Mouse (Mus musculus) intestine, embryonic 14.5 days (tissue): ENCODE measurements around the gene Stard3. TPM values are rescaled to one million over a fixed set of nuclear protein-coding genes. Genes with fewer than 3 reads are reported as not detected.
A peak's percentile ranks its signal among the peaks of the same experiment; 100 is the strongest.

Source experiments
- ATAC-seq: fragments of 200-750 bp; cut with Nextera tagmentation; replicated peaks from 2 replicates; pipeline ENCODE4 v1.8.0; 2017; ENCODE audit warnings: low read depth, moderate number of reproducible peaks, moderate TSS enrichment, moderate library complexity; ENCODE audit not compliant: low FRiP score, low TSS enrichment
- DNase-seq: peaks from one replicate; pipeline ENCODE4 v3.0.0-alpha.2; 2018; ENCODE audit warnings: low spot score
- H3K27ac ChIP-seq: fragments of 300-500 bp; sonication (generic); 2 replicates; pipeline ENCODE4 v1.5.1; 2014; ENCODE audit warnings: low read depth, mild to moderate bottlenecking, control low read depth
- H3K27me3 ChIP-seq: fragments of 300-500 bp; sonication (generic); replicated peaks from 2 replicates; pipeline ENCODE4 v1.6.1; 2014; ENCODE audit warnings: low read length, control low read depth; ENCODE audit not compliant: control insufficient read depth, insufficient read depth
- H3K36me3 ChIP-seq: fragments of 300-500 bp; sonication (generic); 2 replicates; pipeline ENCODE4 v1.6.1; 2014; ENCODE audit warnings: low read length, control low read depth; ENCODE audit not compliant: control insufficient read depth, insufficient read depth
- H3K4me1 ChIP-seq: fragments of 300-500 bp; sonication (generic); replicated peaks from 2 replicates; pipeline ENCODE4 v1.6.1; 2014; ENCODE audit warnings: low read length, control low read depth, mixed read lengths; ENCODE audit not compliant: control insufficient read depth, insufficient read depth
- H3K4me2 ChIP-seq: fragments of 300-500 bp; sonication (generic); 2 replicates; pipeline ENCODE4 v1.6.1; 2014; ENCODE audit warnings: low read length
- H3K4me3 ChIP-seq: fragments of 300-500 bp; sonication (generic); 2 replicates; pipeline ENCODE4 v1.5.1; 2014; ENCODE audit warnings: low read depth, low read length, control low read depth, mixed read lengths
- H3K9ac ChIP-seq: fragments of 300-500 bp; sonication (generic); 2 replicates; pipeline ENCODE4 v1.6.1; 2014; ENCODE audit warnings: mild to moderate bottlenecking, low read length
- H3K9me3 ChIP-seq: fragments of 300-500 bp; sonication (generic); 2 replicates; pipeline ENCODE4 v1.6.1; 2016; ENCODE audit warnings: low read length, control low read depth; ENCODE audit not compliant: control insufficient read depth
- WGBS: fragments of 180-500 bp; shearing (Covaris S2); extraction: QIAGEN DNeasy Blood & Tissue Kit; methylation state at CpG from one replicate; pipeline ENCODE4 v1.1.7; 2014; 5-methylcytosine and 5-hydroxymethylcytosine counted together
- polyA plus RNA-seq: library from polyadenylated mRNA; unstranded; fragments of >200 nt; fragmentation: Nextera tagmentation; extraction: Ambion mirVana; gene quantifications from 2 replicates; pipeline ENCODE4 v1.2.1, GENCODE M21; 2014

Gene Stard3
- 40.5 and 44.8 TPM in 2 replicates for polyA plus RNA-seq

DNA sequence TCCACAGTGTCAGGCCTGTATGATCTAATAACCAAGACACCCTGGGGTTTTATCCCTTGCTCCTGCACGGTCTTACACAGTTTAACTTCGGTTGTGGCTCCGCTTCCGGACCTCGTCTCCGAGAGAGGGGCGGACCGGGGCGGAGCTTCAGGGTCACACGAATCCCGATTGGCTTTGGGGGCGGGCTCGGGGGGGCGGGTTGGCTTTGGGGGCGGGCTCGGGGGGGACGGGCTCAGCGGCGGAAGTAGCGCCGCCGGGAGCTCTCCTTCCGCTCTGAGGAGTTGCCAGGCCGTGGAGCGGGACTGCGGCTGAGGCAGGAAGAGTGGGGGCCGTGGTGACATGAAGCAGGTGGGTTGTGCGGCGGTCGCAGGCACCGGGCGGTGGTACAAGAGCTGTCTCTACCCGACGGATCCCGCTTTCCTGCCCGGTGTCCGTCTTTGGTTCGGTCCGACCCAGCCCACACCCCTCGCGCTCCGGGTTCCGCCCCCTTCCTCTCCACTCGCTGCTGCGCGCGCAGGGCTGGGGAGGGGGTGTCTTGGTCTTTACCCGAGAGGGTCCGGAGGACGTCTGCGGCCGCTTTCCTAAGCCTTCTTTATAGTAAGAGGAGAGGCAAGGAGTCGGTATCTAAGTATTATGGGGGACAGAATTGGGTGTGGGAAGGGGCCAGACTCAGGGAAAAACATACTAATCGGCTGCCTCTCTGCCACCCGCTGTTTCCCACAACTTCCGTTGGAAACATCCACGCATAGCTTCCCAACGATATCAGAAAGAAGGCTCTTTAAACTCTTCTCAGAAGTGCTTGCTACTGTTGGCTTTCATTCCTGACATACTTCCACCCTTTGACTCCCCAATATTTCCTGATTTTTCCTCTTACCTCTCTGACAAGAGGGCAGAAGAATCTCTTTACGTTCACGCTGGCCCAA lies at the start of gene Stard3:
TSS of gene Stard3 (plus strand) at position 208 of the 923 bp plus-strand sequence.
- Histone ChIP-seq H3K27ac (peak within 1 kb of the TSS; percentile 87), H3K27me3 (peaks cover 9% of the 10 kb centered on the region; the same call in 1 of the 2 replicates), H3K4me1 (peaks cover 28% of the 10 kb centered on the region), H3K36me3 (no peaks in the 10 kb centered on the region), H3K4me2 (peak within 1 kb of the TSS; percentile 91), H3K9ac (peak within 1 kb of the TSS; percentile 63), H3K9me3 (no peaks in the 10 kb centered on the region), H3K4me3 (peak within 1 kb of the TSS; percentile 74)
- ATAC-seq: peak; percentile 83
- under 1% methylated on average over 59 of the region's 60 CpGs for WGBS
- DNase-seq: peak; percentile 98

DNA sequence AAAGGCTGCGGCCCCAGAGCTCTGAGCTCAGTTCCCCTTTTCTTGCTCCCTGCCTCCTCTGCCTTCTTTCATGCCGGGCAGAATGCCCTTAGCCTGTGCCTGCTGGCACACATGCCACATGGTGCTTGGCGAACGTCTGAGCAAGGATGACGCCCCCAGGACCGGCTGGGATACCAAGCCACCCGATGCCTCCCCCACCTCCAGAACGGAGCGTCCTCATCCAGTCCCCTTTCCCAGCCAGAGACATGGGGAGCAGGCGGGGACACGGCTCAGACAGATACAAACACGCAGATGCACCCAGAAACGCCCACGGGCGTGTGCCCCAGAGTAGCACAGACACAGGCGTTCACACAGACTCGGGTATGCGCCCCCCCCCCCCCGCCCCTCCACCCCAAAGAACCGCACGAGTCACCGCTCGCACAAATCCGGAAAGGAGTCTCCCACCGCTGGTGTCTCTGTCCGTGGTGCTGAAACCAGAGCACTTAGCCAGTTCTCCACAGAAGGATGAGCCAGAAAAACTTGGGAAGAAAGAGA lies 44.3 kb upstream of the Stard3 start:
- peaks cover 68% of the 10 kb centered on the region for H3K27me3 ChIP-seq
- H3K27ac ChIP-seq: no peak overlapping the region
- no peak overlapping the region for H3K9ac ChIP-seq
- no peak overlapping the region for H3K4me3 ChIP-seq
- H3K4me1 ChIP-seq: no peaks in the 10 kb centered on the region
- ATAC-seq: no peak; the same call in 1 of the 2 replicates
- H3K36me3 ChIP-seq: no peaks in the 10 kb centered on the region
- WGBS: 2% methylated on average over 26 of the region's 26 CpGs
- no peaks in the 10 kb centered on the region for H3K9me3 ChIP-seq
- no peak overlapping the region for H3K4me2 ChIP-seq
- DNase-seq: peak; percentile 93

DNA sequence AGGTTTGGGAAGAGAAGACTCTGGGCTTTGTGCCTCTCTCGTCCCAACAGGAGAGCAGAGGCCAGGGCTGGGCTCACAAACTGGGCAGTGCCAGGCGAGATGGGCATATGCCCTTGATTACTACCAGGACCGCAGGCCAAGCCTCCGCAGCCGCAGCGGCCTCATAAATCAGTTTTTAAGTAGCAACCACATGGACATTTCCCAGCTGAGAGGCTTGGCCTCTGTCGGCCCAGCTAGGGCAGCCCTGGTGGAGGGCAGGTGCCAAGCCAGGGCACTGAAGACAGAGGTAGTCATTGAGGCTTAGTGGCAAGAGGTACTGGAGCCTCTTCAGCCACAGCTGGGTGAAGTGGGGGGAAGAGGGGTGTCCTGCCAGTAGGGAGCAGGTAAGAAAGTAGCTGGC lies 40.7 kb upstream of the Stard3 start:
- Histone ChIP-seq H3K27me3 (peaks cover 91% of the 10 kb centered on the region), H3K4me3 (no peak overlapping the region), H3K4me2 (no peak overlapping the region), H3K4me1 (no peaks in the 10 kb centered on the region), H3K36me3 (no peaks in the 10 kb centered on the region), H3K9me3 (0 out of 2 replicates have a peak, but pooled peaks cover 2% of the 10 kb centered on the region), H3K27ac (no peak overlapping the region), H3K9ac (no peak overlapping the region)
- no peak for ATAC-seq
- WGBS: 7% methylated on average over 7 of the region's 7 CpGs
- no peak for DNase-seq

DNA sequence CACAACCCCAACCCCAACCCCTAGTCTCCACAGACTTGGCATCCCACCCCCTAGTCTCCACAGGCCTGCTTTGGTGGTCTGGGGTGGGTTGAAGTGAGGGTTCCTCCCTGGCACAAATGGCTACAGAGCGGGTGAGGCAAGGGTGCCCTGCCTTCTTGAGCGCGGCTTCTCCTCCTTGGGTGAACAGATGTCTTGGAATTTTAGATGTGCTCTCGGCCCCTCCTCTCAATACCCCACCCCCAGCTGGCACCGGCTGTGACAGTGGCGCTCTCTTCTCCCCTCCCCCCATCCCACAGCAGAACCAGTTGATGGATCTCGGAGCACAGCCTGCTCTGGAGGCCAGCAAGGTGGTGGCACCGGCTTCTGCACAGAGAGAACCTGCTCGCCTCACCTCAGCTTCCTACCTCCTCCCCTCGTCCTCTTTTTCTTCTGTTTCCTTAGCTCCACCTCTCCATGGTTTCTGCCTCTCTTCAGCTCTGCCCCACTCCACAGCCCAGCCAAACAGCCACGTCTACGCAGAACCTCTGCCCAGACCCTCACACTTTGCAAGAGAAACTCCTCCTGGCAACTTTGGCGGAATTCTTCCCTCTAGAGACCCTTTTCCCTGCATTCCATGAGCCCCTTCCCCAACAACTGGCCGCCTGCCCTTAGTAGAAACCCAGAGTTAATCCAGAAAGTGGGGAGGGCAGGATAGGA lies 39.6 kb upstream of the Stard3 start:
- 0 out of 2 replicates have a peak, but pooled peaks cover 2% of the 10 kb centered on the region for H3K9me3 ChIP-seq
- no peaks in the 10 kb centered on the region for H3K36me3 ChIP-seq
- no peak overlapping the region for H3K27ac ChIP-seq
- peaks cover 94% of the 10 kb centered on the region for H3K27me3 ChIP-seq
- H3K4me1 ChIP-seq: no peaks in the 10 kb centered on the region
- WGBS: 4% methylated on average over 14 of the region's 14 CpGs
- ATAC-seq: no peak
- H3K4me2 ChIP-seq: no peak overlapping the region
- no peak overlapping the region for H3K9ac ChIP-seq
- DNase-seq: no peak
- H3K4me3 ChIP-seq: no peak overlapping the region

DNA sequence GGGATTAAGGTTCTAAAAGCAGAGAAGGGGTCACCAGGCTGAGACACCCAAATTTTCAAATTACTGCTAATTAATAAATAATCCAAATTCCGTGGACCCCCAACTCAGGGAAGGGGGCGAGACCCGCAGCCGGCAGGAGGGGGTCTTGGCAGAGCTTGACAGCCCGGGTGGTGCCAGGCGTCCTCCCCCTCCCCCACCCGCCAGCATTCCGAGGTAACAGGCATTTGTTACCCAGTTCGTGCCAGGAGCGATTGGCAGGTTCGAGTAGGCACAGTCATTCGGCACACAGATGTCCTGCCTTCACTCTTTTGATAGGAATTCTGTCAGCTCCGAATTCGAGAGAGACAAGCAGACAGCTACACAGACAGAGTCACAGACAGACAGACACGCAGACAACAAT lies 39.0 kb upstream of the Stard3 start:
- Histone ChIP-seq H3K9ac (no peak overlapping the region), H3K4me1 (no peaks in the 10 kb centered on the region), H3K9me3 (0 out of 2 replicates have a peak, but pooled peaks cover 2% of the 10 kb centered on the region), H3K4me3 (no peak overlapping the region), H3K36me3 (no peaks in the 10 kb centered on the region), H3K4me2 (no peak overlapping the region), H3K27me3 (peaks cover 95% of the 10 kb centered on the region), H3K27ac (no peak overlapping the region)
- ATAC-seq: no peak
- no peak for DNase-seq
- WGBS: 5% methylated on average over 15 of the region's 15 CpGs

DNA sequence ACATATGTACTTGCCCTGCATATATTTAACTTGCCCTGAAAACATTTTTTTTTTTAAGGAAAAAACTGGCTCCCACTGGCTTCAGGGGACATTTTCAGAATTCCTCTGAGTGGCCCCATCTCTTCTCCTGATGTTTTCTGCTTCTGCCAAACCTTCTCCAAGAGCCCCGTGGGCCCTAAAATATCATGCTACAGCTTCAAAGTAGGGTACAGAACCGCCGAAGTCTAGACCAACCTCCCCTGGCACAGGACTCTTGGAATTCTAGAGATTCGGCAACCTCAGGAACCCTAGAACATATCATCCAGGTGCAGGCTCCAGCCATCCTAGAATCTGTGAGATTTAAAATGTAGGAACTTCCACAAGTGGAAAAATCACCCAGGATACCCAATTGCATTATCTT lies 38.6 kb upstream of the Stard3 start:
- Histone ChIP-seq H3K9me3 (0 out of 2 replicates have a peak, but pooled peaks cover 2% of the 10 kb centered on the region), H3K4me2 (no peak overlapping the region), H3K27ac (no peak overlapping the region), H3K4me3 (no peak overlapping the region), H3K4me1 (no peaks in the 10 kb centered on the region), H3K9ac (no peak overlapping the region), H3K36me3 (no peaks in the 10 kb centered on the region), H3K27me3 (peaks cover 95% of the 10 kb centered on the region)
- WGBS: 17% methylated on average over 4 of the region's 4 CpGs
- DNase-seq (no peak), ATAC-seq (no peak)

DNA sequence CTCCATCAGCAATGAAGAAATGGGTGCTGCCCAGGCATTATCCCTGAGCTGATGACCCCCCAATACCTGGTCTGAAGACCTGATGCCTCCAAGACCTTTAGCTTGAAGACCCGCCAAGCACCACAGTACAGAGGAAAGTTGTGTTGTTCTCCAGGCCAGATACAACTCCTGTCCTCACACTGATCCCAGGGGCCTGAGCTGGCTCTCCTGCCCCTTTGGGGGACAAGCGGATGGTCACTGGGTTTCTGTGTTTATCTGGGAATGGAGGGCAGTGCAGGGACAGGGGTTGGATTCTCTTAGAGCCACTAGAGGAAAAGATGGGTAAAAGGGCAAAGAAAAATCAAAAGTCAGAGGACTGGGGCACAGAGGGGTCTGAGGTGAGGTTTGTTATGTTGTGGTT lies 38.2 kb upstream of the Stard3 start:
- DNase-seq: no peak
- 6% methylated on average over 2 of the region's 2 CpGs for WGBS
- no peak overlapping the region for H3K9ac ChIP-seq

DNA sequence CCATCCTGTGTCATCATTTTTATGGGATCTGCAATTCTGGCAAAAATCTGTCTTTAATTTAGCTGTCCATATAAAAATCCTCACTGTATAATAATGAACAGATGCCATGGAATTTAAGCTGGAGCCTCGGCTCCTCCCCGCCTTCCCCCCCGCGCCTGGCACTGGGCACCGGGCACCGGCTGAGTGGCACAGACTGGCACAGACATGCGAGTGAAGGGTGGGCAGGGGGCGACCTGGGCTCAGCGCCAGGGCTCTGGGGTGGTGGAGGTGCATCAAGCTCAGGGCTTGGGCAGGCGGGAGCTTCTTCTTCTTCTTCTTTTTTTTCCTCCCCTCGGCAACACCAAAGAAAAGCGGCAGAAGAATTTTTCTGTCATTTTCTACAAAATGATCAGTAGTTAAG lies 37.8 kb upstream of the Stard3 start:
- Histone ChIP-seq H3K4me3 (no peak overlapping the region), H3K9ac (no peak overlapping the region), H3K27ac (no peak overlapping the region), H3K27me3 (peaks cover 100% of the 10 kb centered on the region), H3K4me1 (no peaks in the 10 kb centered on the region), H3K9me3 (0 out of 2 replicates have a peak, but pooled peaks cover 2% of the 10 kb centered on the region), H3K36me3 (no peaks in the 10 kb centered on the region), H3K4me2 (no peak overlapping the region)
- DNase-seq (no peak), ATAC-seq (no peak)
- 17% methylated on average over 12 of the region's 12 CpGs for WGBS

More for the DNA sequence above, 38.2 kb upstream of the Stard3 start:
- ATAC-seq: no peak
- Histone ChIP-seq H3K36me3 (no peaks in the 10 kb centered on the region), H3K4me1 (no peaks in the 10 kb centered on the region), H3K27me3 (peaks cover 97% of the 10 kb centered on the region), H3K9me3 (0 out of 2 replicates have a peak, but pooled peaks cover 2% of the 10 kb centered on the region), H3K4me3 (no peak overlapping the region), H3K27ac (no peak overlapping the region), H3K4me2 (no peak overlapping the region)
